Mouse (Mus musculus) CH12.LX (cell line): ENCODE results near the gene Mrps18b.
A peak's percentile ranks its signal among the peaks of the same experiment; 100 is the strongest.

ENCODE experiments used
- CTCF ChIP-seq, 2 experiments: IDR thresholded peaks in 1 of 2; conservative IDR thresholded peaks in 1 of 2; 2 replicates each; pipeline ENCODE4 v1.5.1; 2011 to 2012; ENCODE audit warnings: low read depth in 2 of 2, low read length in 2 of 2, improper control_type of control experiment in 1 of 2, inconsistent platforms in 1 of 2, mild to moderate bottlenecking in 1 of 2, moderate library complexity in 1 of 2
- MAZ ChIP-seq: IDR thresholded peaks from 2 replicates; pipeline ENCODE4 v1.6.1; 2012; ENCODE audit warnings: low read depth, mild to moderate bottlenecking, inconsistent platforms, low read length, improper control_type of control experiment, moderate library complexity

DNA sequence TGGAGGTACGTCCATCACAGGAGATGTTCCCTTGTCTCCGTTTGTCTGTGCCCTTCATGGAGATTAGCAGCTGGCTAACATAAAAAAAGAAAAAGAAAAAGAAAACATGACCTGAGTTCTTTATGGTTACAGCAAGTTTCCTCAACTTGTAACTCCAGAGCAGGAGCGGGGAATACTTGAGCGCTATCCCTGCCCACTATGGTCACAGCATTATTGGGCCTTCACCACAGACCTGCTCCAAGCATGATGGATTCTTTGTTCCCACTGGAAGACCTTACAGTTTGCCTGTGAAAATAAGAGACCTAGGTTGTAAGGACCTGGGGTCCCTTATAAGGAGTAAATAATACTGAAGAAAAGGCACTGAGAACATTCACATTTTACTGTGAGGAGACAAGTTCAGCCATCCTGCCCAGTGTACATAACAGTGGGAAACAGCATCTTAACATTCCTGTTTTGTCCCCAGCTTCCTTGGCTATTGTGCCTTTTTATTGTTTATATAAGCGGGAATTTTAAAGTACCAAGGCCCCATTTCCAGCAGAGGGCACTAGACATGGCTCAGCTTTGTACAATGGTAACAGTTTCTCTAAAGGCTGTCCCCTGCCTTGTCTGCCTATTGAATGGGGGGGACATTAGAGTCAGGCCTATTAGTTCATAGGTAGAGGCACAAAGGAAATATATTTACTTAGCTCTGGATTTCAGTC is 4.8 kb upstream of the Mrps18b start:
- peak; percentile 30 to 61; a peak in 2 of 4 replicates for TF ChIP-seq CTCF (conservative IDR thresholded peaks at IDR 0.05 in 1 of 2, IDR thresholded peaks at IDR 0.05 in 1 of 2; ENCODE audit: low read depth in 2 of 2, low read length in 2 of 2)
- TF ChIP-seq MAZ, result no peak
